Mouse (Mus musculus) liver, embryonic 14.5 days (tissue): ENCODE measurements at regions not wholly inside any gene's neighbourhood (a gene's known extent, or its start where the extent isn't known, plus 50 kb on each side); places are given as distances from the start of the nearest gene placed in this dataset.

Experiments used
- ATAC-seq: fragments of 200-750 bp; cut with Nextera tagmentation; 2 replicates; pipeline ENCODE4 v1.8.0; 2017; ENCODE audit warnings: moderate number of reproducible peaks, mild to moderate bottlenecking, moderate library complexity; ENCODE audit not compliant: insufficient read depth
- DNase-seq, 3 experiments: peaks; one replicate each; pipeline ENCODE4 v3.0.0-alpha.2; 2012 to 2013; ENCODE audit warnings: low read depth in 3 of 3, low spot score in 3 of 3
- H3K27ac ChIP-seq: fragments of 300-500 bp; sonication (generic); 2 replicates; pipeline ENCODE4 v1.5.1; 2014; ENCODE audit warnings: moderate library complexity, mild to moderate bottlenecking, control low read depth, inconsistent platforms
- H3K27me3 ChIP-seq: fragments of 300-500 bp; sonication (generic); 2 replicates; pipeline ENCODE4 v1.6.1; 2014; ENCODE audit warnings: mild to moderate bottlenecking, low read length, moderate library complexity; ENCODE audit not compliant: control insufficient read depth, insufficient read depth
- H3K36me3 ChIP-seq: fragments of 300-500 bp; sonication (generic); replicated peaks from 2 replicates; pipeline ENCODE4 v1.6.1; 2014; ENCODE audit warnings: low read depth; ENCODE audit not compliant: control insufficient read depth, insufficient read depth
- H3K4me1 ChIP-seq, 2 experiments: fragments of 200-500 bp in 1 of 2; fragments of 300-500 bp in 1 of 2; sonication (generic) in 1 of 2; replicated peaks; 2 replicates each; pipeline ENCODE4 v1.6.1; 2012 to 2014; ENCODE audit warnings: antibody characterized with exemption in 1 of 2, inconsistent platforms in 1 of 2, low read length in 1 of 2; ENCODE audit not compliant: control insufficient read depth in 2 of 2, insufficient read depth in 2 of 2
- H3K4me2 ChIP-seq: fragments of 300-500 bp; sonication (generic); 2 replicates; pipeline ENCODE4 v1.6.1; 2014; ENCODE audit warnings: low read depth, mild to moderate bottlenecking, control low read depth, moderate library complexity
- H3K4me3 ChIP-seq, 2 experiments: fragments of 200-500 bp in 1 of 2; fragments of 300-500 bp in 1 of 2; sonication (generic) in 1 of 2; 2 replicates each; pipeline ENCODE4 v1.5.1; 2012 to 2014; ENCODE audit warnings: low read depth in 2 of 2, low read length in 2 of 2, mild to moderate bottlenecking in 2 of 2, control low read depth in 1 of 2, inconsistent platforms in 1 of 2, moderate library complexity in 1 of 2; ENCODE audit not compliant: insufficient read depth in 1 of 2
- H3K9ac ChIP-seq: fragments of 300-500 bp; sonication (generic); replicated peaks from 2 replicates; pipeline ENCODE4 v1.6.1; 2014; ENCODE audit warnings: mild to moderate bottlenecking, control low read depth, moderate library complexity
- H3K9me3 ChIP-seq: fragments of 300-500 bp; sonication (generic); 2 replicates; pipeline ENCODE4 v1.6.1; 2016; ENCODE audit warnings: low read length, mixed read lengths; ENCODE audit not compliant: control insufficient read depth
- CTCF ChIP-seq: IDR thresholded peaks from 2 replicates; pipeline ENCODE4 v1.5.1; 2016; ENCODE audit warnings: antibody characterized with exemption, low read depth, control low read depth
- EP300 ChIP-seq: IDR thresholded peaks from 2 replicates; pipeline ENCODE4 v1.6.1; 2016; ENCODE audit warnings: antibody characterized with exemption, low read depth
- WGBS: fragments of 180-500 bp; shearing (Covaris S2); extraction: QIAGEN DNeasy Blood & Tissue Kit; methylation state at CpG from one replicate; pipeline ENCODE4 v1.1.7; 2014; ENCODE audit not compliant: insufficient replicate concordance; 5-methylcytosine and 5-hydroxymethylcytosine counted together

DNA sequence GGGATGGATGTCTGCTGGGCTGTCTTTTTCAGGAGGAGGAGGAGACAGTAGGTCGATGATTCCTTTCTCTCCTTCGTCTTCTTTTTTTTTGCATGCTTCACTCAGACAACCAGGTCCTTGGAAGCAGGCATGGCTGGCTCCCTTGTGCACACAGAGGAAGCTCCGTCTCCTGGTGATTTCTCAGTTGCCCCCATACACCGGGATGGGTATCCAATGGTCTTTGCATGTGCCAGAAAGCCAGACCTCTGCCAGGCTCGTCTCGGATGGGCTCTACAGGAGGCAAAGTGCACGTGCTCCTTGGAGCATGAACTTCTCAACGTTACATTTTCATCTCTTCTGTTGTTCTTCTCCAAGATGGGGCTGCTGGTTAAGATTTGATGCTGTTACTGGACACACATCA is 82.7 kb downstream of the Emp1 start:
- no peak overlapping the region for H3K9ac ChIP-seq
- no peak overlapping the region for H3K4me2 ChIP-seq
- no peak overlapping the region for H3K27ac ChIP-seq
- 45% methylated on average over 8 of the region's 8 CpGs for WGBS
- ATAC-seq: no peak
- H3K36me3 ChIP-seq: no peaks in the 10 kb centered on the region
- no peak for TF ChIP-seq CTCF
- no peak for TF ChIP-seq EP300
- no peaks in the 10 kb centered on the region for H3K9me3 ChIP-seq
- H3K4me1 ChIP-seq: no peaks in the 10 kb centered on the region
- no peak overlapping the region for H3K4me3 ChIP-seq
- no peak for DNase-seq
- H3K27me3 ChIP-seq: no peaks in the 10 kb centered on the region

- H3K9me3 ChIP-seq: no peaks in the 10 kb centered on the region
- no peak overlapping the region for H3K27ac ChIP-seq
- H3K27me3 ChIP-seq: no peaks in the 10 kb centered on the region
- no peaks in the 10 kb centered on the region; a peak in 1 of 4 replicates for H3K4me1 ChIP-seq
- H3K4me2 ChIP-seq: no peak overlapping the region
- H3K36me3 ChIP-seq: no peaks in the 10 kb centered on the region
- DNase-seq: no peak
- TF ChIP-seq CTCF (no peak), EP300 (no peak)
- no peak for ATAC-seq
- WGBS: 31% methylated on average over 2 of the region's 2 CpGs
- no peak overlapping the region for H3K9ac ChIP-seq
- H3K4me3 ChIP-seq: no peak overlapping the region
Observed at GRCm38 (mm10) chr6:135447801-135448200, 85.5 kb downstream of the Emp1 start.

DNA sequence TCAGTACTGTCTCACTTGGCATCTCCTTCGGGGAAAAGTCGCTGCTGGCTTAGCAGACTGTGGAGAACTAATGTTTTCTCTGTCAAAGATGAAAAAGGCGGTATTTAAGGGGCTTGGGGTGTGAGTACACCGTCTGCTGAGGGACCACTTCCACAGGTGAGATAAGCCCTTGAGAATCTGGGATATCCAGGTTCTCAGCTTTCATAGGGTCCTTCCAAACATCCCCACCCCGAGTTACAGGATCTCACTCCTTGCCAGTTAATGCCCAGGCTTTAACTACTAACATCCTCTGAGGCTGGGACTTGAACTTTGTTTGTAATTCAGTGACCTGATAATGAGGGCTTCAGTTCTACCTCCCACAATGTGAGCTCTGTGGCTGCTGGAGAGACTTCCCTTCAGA is 86.9 kb downstream of the Emp1 start:
- Histone ChIP-seq H3K4me1 (no peaks in the 10 kb centered on the region; a peak in 1 of 4 replicates), H3K9ac (no peak overlapping the region), H3K27ac (no peak overlapping the region), H3K4me3 (no peak overlapping the region), H3K4me2 (no peak overlapping the region), H3K9me3 (no peaks in the 10 kb centered on the region), H3K27me3 (no peaks in the 10 kb centered on the region), H3K36me3 (no peaks in the 10 kb centered on the region)
- no peak for DNase-seq
- WGBS: 57% methylated on average over 5 of the region's 5 CpGs
- no peak for ATAC-seq
- TF ChIP-seq CTCF (no peak), EP300 (no peak)

- Histone ChIP-seq H3K27me3 (no peaks in the 10 kb centered on the region), H3K4me3 (no peak overlapping the region), H3K4me2 (no peak overlapping the region), H3K9me3 (no peaks in the 10 kb centered on the region), H3K27ac (no peak overlapping the region), H3K4me1 (no peaks in the 10 kb centered on the region; a peak in 1 of 4 replicates), H3K9ac (no peak overlapping the region), H3K36me3 (no peaks in the 10 kb centered on the region)
- DNase-seq (no peak), ATAC-seq (no peak)
- TF ChIP-seq CTCF: no peak
- no peak for TF ChIP-seq EP300
- WGBS: 16% methylated on average over 7 of the region's 7 CpGs
Observed at GRCm38 (mm10) chr6:135450573-135450972, 88.2 kb downstream of the Emp1 start.

DNA sequence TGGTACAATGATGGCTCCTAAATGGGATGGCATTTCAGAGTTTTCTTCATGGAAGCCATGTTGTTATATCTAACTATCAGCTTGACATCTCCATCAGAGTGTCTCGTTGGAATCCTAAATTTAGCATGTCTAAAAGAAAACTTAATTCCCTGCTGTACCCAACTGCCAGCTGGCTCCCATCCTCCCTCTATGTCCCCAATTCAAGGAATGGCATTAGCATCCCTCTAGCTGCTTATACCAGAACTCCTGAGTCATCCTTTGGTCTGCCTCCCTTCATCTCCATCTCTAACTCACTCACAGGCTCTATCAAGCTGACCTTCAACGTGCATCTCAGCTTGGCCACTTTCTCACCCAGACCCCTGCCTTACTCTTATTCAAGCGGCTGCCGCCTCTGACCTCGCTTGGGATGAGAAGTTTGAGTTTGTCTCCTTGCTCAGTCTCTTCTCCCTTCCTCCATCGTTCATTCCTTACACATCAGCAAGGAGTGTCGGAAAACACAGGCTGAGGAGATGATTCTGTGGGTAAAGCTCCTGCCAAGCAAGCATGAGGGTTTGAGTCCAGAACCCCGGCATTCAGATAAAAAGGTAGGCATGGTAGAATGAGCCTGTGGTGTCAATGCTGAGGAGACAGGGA is 88.9 kb downstream of the Emp1 start:
- 60% methylated on average over 8 of the region's 8 CpGs for WGBS
- TF ChIP-seq EP300: no peak
- TF ChIP-seq CTCF: no peak

More for the DNA sequence above, 88.9 kb downstream of the Emp1 start:
- H3K4me3 ChIP-seq: no peak overlapping the region
- H3K27ac ChIP-seq: no peak overlapping the region
- no peaks in the 10 kb centered on the region for H3K27me3 ChIP-seq
- H3K36me3 ChIP-seq: no peaks in the 10 kb centered on the region
- H3K9ac ChIP-seq: no peak overlapping the region
- no peak for DNase-seq
- H3K4me2 ChIP-seq: no peak overlapping the region
- H3K9me3 ChIP-seq: no peaks in the 10 kb centered on the region
- no peaks in the 10 kb centered on the region; a peak in 1 of 4 replicates for H3K4me1 ChIP-seq
- ATAC-seq: no peak
